Mouse (Mus musculus): ENCODE measurements at regions not wholly inside any gene's neighbourhood (a gene's known extent, or its start where the extent isn't known, plus 50 kb on each side); places are given as distances from the start of the nearest gene placed in this dataset.
A peak's percentile ranks its signal among the peaks of the same experiment; 100 is the strongest.

- DNase-seq (ENCODE audit: low spot score in 2 of 2): peak; percentile 32 to 84
Measured at GRCm38 (mm10) chr4:27715696-27716095, 1097.2 kb upstream of the Epha7 start.

DNA sequence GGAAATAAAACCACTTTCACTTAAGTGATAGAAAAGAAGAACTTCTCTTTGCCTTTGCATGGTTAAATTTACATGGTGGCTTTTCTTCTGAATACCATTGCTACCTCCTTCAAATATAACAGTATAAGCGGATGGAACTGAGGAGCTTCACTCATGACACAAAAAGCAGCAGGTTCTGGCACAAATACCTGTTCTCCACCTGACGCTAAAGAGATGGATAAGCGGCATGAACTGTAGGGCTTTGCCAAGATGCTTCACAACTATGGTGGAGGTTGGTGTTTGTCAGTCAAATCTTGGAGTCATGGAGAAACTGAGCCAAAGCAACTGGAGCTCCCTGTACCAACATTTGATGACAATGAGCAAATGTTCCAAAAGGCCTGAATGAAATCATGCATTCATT is 1085.2 kb upstream of the Epha7 start:
- no peak for DNase-seq (ENCODE audit: low spot score in 2 of 2)

DNA sequence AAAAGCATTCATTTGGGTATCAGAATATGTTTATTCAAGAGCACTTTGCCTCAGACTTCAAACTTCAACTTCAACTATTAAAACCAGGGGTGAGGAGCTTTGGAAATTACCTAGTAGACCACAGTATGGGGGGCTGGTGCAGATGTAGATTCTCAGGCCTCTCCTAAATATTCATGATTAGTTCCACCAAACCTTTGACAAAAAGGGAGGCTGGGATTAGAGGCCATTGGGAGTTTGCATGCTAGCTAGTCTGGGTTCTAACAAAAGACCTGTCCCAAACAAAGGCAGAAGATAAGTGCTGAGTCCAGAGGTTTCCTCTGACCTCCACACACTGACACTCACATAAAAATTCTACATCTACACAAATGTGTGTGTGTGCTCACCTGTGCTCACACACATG is 1078.8 kb upstream of the Epha7 start:
- no peak for DNase-seq (ENCODE audit: low spot score in 2 of 2)

- no peak for DNase-seq (ENCODE audit: low spot score in 2 of 2)
Measured at GRCm38 (mm10) chr4:27781874-27782273, 1031.1 kb upstream of the Epha7 start.

DNA sequence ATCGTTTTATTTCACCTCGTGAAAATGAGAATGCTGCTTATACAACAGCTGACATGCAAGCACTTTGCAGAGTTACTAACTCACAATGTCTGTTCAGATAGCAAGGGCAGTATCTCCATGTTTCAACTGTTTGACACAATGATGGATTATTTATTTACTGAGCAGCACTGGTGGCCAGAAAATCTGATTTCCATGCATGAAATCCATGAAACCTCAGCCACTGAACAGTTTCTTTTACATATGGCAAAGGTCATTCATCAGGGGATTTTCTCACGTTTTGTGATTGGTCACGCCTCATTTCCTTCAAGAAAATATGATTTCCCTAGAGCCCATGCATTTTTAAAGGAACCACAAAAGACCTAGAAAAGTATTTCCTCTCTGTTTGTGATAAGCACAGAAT is 1025.9 kb upstream of the Epha7 start:
- no peak for DNase-seq (ENCODE audit: low spot score in 2 of 2)

Measured in layer of hippocampus, adult 18-20 months (tissue).